ENCODE assay signal across 8 mouse cellular contexts in genomic region chr7:16399098-16399819, GRCm38 (mm10). TPM values are rescaled to one million over a fixed set of nuclear protein-coding genes. Genes with fewer than 3 reads are reported as not detected.
DNase-seq lines count a peak whose midpoint lies in the region; ATAC-seq and TF ChIP-seq lines count a peak whose summit lies in the region.

No protein-coding gene starts in this region.

- peak; percentile 93 for DNase-seq in CH12.LX (ENCODE audit: extremely low read depth)
- peak; percentile 95 for DNase-seq in c-Kit-positive CD71-positive TER-119-positive erythroid progenitor cells, embryonic 14.5 days (ENCODE audit: low spot score)
- DNase-seq in heart, postnatal 0 days (ENCODE audit: low spot score): peak; percentile 97
- peak; percentile 94 to 95 for DNase-seq in kidney, postnatal 36 days
- peak; percentile 93 for DNase-seq in liver, postnatal 0 days
- peak; percentile 90 for DNase-seq in telencephalon, adult 2 months (ENCODE audit: low read depth, low spot score)

- peak overlapping the region; percentile 99 for H3K9ac ChIP-seq in CH12.LX (ENCODE audit: insufficient read depth, low read depth)
- H3K9ac ChIP-seq in forebrain, embryonic 12.5 days: peak overlapping the region; percentile 100
- peak overlapping the region; percentile 99 for H3K9ac ChIP-seq in heart, postnatal 0 days (replicated peaks; ENCODE audit: low read depth, low read length)
- H3K9ac ChIP-seq in liver, postnatal 0 days (replicated peaks): peak overlapping the region; percentile 100
- H3K9ac ChIP-seq in neural tube, embryonic 13.5 days: peak overlapping the region; percentile 100

- peaks cover 0 to 12% of the 10 kb centered on the region in 2 experiments; a peak in 2 of 4 replicates for H3K4me1 ChIP-seq in CH12.LX (ENCODE audit: control insufficient read depth in 1 of 2, insufficient read depth in 2 of 2)
- H3K4me1 ChIP-seq in forebrain, embryonic 12.5 days: peaks cover 20% of the 10 kb centered on the region
- H3K4me1 ChIP-seq in heart, postnatal 0 days (ENCODE audit: control insufficient read depth, insufficient read depth): peaks cover 10% of the 10 kb centered on the region
- peaks cover 19% of the 10 kb centered on the region for H3K4me1 ChIP-seq in liver, postnatal 0 days (ENCODE audit: insufficient read depth)
- H3K4me1 ChIP-seq in neural tube, embryonic 13.5 days (replicated peaks): peaks cover 19% of the 10 kb centered on the region

- in situ Hi-C loops in CH12.LX (cut with MboI; ENCODE audit: low pct_ligation_motif_present, low pct_unique_long_range_greater_than_20kb, low sequenced_read_pairs): loop anchor here (5.0 kb wide), 2 partner anchors 33 to 68 kb away; no protein-coding TSS in a partner anchor

- peaks cover 2% of the 10 kb centered on the region for H3K27me3 ChIP-seq in CH12.LX (replicated peaks)
- H3K27me3 ChIP-seq in forebrain, embryonic 12.5 days: no peaks in the 10 kb centered on the region; the same call in none of the 2 replicates
- no peaks in the 10 kb centered on the region for H3K27me3 ChIP-seq in heart, postnatal 0 days (ENCODE audit: control insufficient read depth, insufficient read depth, low read length)
- no peaks in the 10 kb centered on the region for H3K27me3 ChIP-seq in liver, postnatal 0 days (ENCODE audit: insufficient read depth, low read length)
- no peaks in the 10 kb centered on the region for H3K27me3 ChIP-seq in neural tube, embryonic 13.5 days

- no peak for TF ChIP-seq RAD21 in CH12.LX (IDR thresholded peaks at IDR 0.05; ENCODE audit: low read depth, low read length)

- no peaks in the 10 kb centered on the region for H3K9me3 ChIP-seq in CH12.LX (replicated peaks; ENCODE audit: low read length)
- H3K9me3 ChIP-seq in forebrain, embryonic 12.5 days: no peaks in the 10 kb centered on the region
- no peaks in the 10 kb centered on the region for H3K9me3 ChIP-seq in heart, postnatal 0 days (replicated peaks; ENCODE audit: control insufficient read depth, low read length)
- H3K9me3 ChIP-seq in liver, postnatal 0 days (ENCODE audit: low read length): no peaks in the 10 kb centered on the region
- H3K9me3 ChIP-seq in neural tube, embryonic 13.5 days: no peaks in the 10 kb centered on the region

- peak; percentile 37 for TF ChIP-seq POLR2A in CH12.LX (IDR thresholded peaks at IDR 0.05; ENCODE audit: low read depth, low read length)

- TF ChIP-seq CTCF in CH12.LX (conservative IDR thresholded peaks at IDR 0.05 in 1 of 2, IDR thresholded peaks at IDR 0.05 in 1 of 2; ENCODE audit: low read depth in 2 of 2, low read length in 2 of 2): no peak
- TF ChIP-seq CTCF in heart, postnatal 0 days (IDR thresholded peaks at IDR 0.05; ENCODE audit: low read depth): no peak
- TF ChIP-seq CTCF in liver, postnatal 0 days (IDR thresholded peaks at IDR 0.05; ENCODE audit: low read depth): no peak

- H3K79me2 ChIP-seq in CH12.LX (replicated peaks; ENCODE audit: control insufficient read depth, extremely low read depth, insufficient read depth, poor library complexity, severe bottlenecking): peaks cover 25% of the 10 kb centered on the region

- peak; percentile 76 for ATAC-seq in forebrain, embryonic 12.5 days (ENCODE audit: low FRiP score)
- ATAC-seq in heart, postnatal 0 days (ENCODE audit: insufficient read depth, low read depth): peak; percentile 68
- peak; percentile 64 for ATAC-seq in liver, postnatal 0 days
- peak; percentile 85 for ATAC-seq in neural tube, embryonic 13.5 days (ENCODE audit: low read depth)

- peak overlapping the region; percentile 98 for H3K27ac ChIP-seq in CH12.LX (ENCODE audit: insufficient read depth, low read depth)
- peak overlapping the region; percentile 100 for H3K27ac ChIP-seq in forebrain, embryonic 12.5 days
- peak overlapping the region; percentile 100 for H3K27ac ChIP-seq in heart, postnatal 0 days (ENCODE audit: low read depth)
- peak overlapping the region; percentile 100 for H3K27ac ChIP-seq in liver, postnatal 0 days (ENCODE audit: low read depth)
- peak overlapping the region; percentile 100 for H3K27ac ChIP-seq in neural tube, embryonic 13.5 days (replicated peaks)

- H3K36me3 ChIP-seq in CH12.LX (replicated peaks in 1 of 2; ENCODE audit: control insufficient read depth in 1 of 2, insufficient read depth in 1 of 2, low read length in 1 of 2): peaks cover 0 to 2% of the 10 kb centered on the region in 2 experiments
- H3K36me3 ChIP-seq in forebrain, embryonic 12.5 days (replicated peaks): no peaks in the 10 kb centered on the region
- no peaks in the 10 kb centered on the region for H3K36me3 ChIP-seq in heart, postnatal 0 days (replicated peaks; ENCODE audit: control insufficient read depth, insufficient read depth, low read length)
- 0 out of 2 replicates have a peak, but pooled peaks cover 2% of the 10 kb centered on the region for H3K36me3 ChIP-seq in liver, postnatal 0 days (replicated peaks; ENCODE audit: insufficient read depth, low read length)
- H3K36me3 ChIP-seq in neural tube, embryonic 13.5 days: no peaks in the 10 kb centered on the region

- H3K4me2 ChIP-seq in CH12.LX (ENCODE audit: insufficient read depth, low read depth, poor library complexity, severe bottlenecking): peak overlapping the region; percentile 64
- H3K4me2 ChIP-seq in forebrain, embryonic 12.5 days: peak overlapping the region; percentile 80
- peak overlapping the region; percentile 94 for H3K4me2 ChIP-seq in heart, postnatal 0 days (ENCODE audit: low read depth, low read length)
- H3K4me2 ChIP-seq in liver, postnatal 0 days (ENCODE audit: low read depth, low read length): peak overlapping the region; percentile 86
- H3K4me2 ChIP-seq in neural tube, embryonic 13.5 days: peak overlapping the region; percentile 77

- 1% methylated on average over 31 of the region's 31 CpGs for WGBS in forebrain, embryonic 12.5 days
- WGBS in heart, postnatal 0 days: under 1% methylated on average over 31 of the region's 31 CpGs
- 1% methylated on average over 31 of the region's 31 CpGs for WGBS in liver, postnatal 0 days (ENCODE audit: insufficient replicate concordance)
- under 1% methylated on average over 31 of the region's 31 CpGs for WGBS in neural tube, embryonic 13.5 days

- dilution Hi-C loops in CH12.LX (cut with MboI; ENCODE audit: extremely low pct_ligation_motif_present, extremely low pct_unique_long_range_greater_than_20kb, low sequenced_read_pairs): no loop called here

- TF ChIP-seq EP300 in CH12.LX (IDR thresholded peaks at IDR 0.05; ENCODE audit: low read length): no peak
- TF ChIP-seq EP300 in heart, postnatal 0 days (IDR thresholded peaks at IDR 0.05; ENCODE audit: low read depth): no peak
- TF ChIP-seq EP300 in liver, postnatal 0 days (IDR thresholded peaks at IDR 0.05; ENCODE audit: low read depth): no peak; the same call in 1 of the 2 replicates

- peak overlapping the region; percentile 73 to 90 (median 87) for H3K4me3 ChIP-seq in CH12.LX (replicated peaks in 1 of 3; ENCODE audit: low read depth in 2 of 3, low read length in 2 of 3, poor library complexity in 1 of 3)
- H3K4me3 ChIP-seq in forebrain, embryonic 12.5 days (replicated peaks): peak overlapping the region; percentile 89
- peak overlapping the region; percentile 92 for H3K4me3 ChIP-seq in heart, postnatal 0 days (ENCODE audit: low read depth, low read length)
- H3K4me3 ChIP-seq in liver, postnatal 0 days (ENCODE audit: low read depth, low read length): peak overlapping the region; percentile 88
- H3K4me3 ChIP-seq in neural tube, embryonic 13.5 days: peak overlapping the region; percentile 93

TF ChIP-seq in CH12.LX, 34 proteins besides CTCF, POLR2A, EP300 and RAD21 (continues in another document):
- TF ChIP-seq ZC3H11A (IDR thresholded peaks at IDR 0.05; ENCODE audit: low read depth, low read length) (no peak), TBP (conservative IDR thresholded peaks at IDR 0.05; ENCODE audit: low read depth, low read length) (peak; percentile 67; the same call in 1 of the 2 replicates), GABPA (IDR thresholded peaks at IDR 0.05; ENCODE audit: insufficient replicate concordance, low read depth, low read length) (no peak), HCFC1 (IDR thresholded peaks at IDR 0.05; ENCODE audit: low read depth, low read length) (peak; percentile 14), MAFK (IDR thresholded peaks at IDR 0.05; ENCODE audit: insufficient replicate concordance, low read length) (no peak), JUN (IDR thresholded peaks at IDR 0.05; ENCODE audit: insufficient read depth, low read depth, low read length) (peak; percentile 68), ZMIZ1 (IDR thresholded peaks at IDR 0.05; ENCODE audit: low read depth, low read length) (no peak)

RNA-seq across cellular contexts. Expression of gene Zc3h4, which starts 1.5 kb away (rescaled TPM):
- total RNA-seq in CH12.LX (2012; rRNA removed): 26.8 and 30.4 TPM in 2 replicates
- 9.0 and 10.0 TPM in 2 replicates for total RNA-seq in CH12.LX (2014; rRNA removed)
- polyA plus RNA-seq in CH12.LX (2012; ENCODE audit: insufficient read length, low read depth): 34.0 and 44.2 TPM in 2 replicates
- polyA plus RNA-seq in forebrain, embryonic 12.5 days (2016; fragmentation: Nextera tagmentation; extraction: Ambion mirVana): 25.5 and 27.0 TPM in 2 replicates
- 16.5 and 16.9 TPM in 2 replicates for total RNA-seq in heart, postnatal 0 days (2014; rRNA removed; ENCODE audit: low replicate concordance)
- 4.4 and 5.0 TPM in 2 replicates for polyA plus RNA-seq in heart, postnatal 0 days (2015; fragmentation: Nextera tagmentation; extraction: Ambion mirVana)
- polyA plus RNA-seq in liver, postnatal 0 days (2015; fragmentation: Nextera tagmentation; extraction: Ambion mirVana): 4.7 and 5.2 TPM in 2 replicates
- 16.8 and 19.9 TPM in 2 replicates for polyA plus RNA-seq in neural tube, embryonic 13.5 days (2015; fragmentation: Nextera tagmentation; extraction: Ambion mirVana)

RNA-seq across cellular contexts. Expression of gene Sae1, which starts 11.7 kb away (rescaled TPM):
- 146 and 181 TPM in 2 replicates for total RNA-seq in CH12.LX (2012; rRNA removed)
- total RNA-seq in CH12.LX (2014; rRNA removed): 160 and 170 TPM in 2 replicates
- polyA plus RNA-seq in CH12.LX (2012; ENCODE audit: insufficient read length, low read depth): 271 and 298 TPM in 2 replicates
- polyA plus RNA-seq in forebrain, embryonic 12.5 days (2016; fragmentation: Nextera tagmentation; extraction: Ambion mirVana): 403 and 415 TPM in 2 replicates
- 41.7 and 61.2 TPM in 2 replicates for total RNA-seq in heart, postnatal 0 days (2014; rRNA removed; ENCODE audit: low replicate concordance)
- 101 and 102 TPM in 2 replicates for polyA plus RNA-seq in heart, postnatal 0 days (2015; fragmentation: Nextera tagmentation; extraction: Ambion mirVana)
- 48.3 and 51.9 TPM in 2 replicates for polyA plus RNA-seq in liver, postnatal 0 days (2015; fragmentation: Nextera tagmentation; extraction: Ambion mirVana)
- polyA plus RNA-seq in neural tube, embryonic 13.5 days (2015; fragmentation: Nextera tagmentation; extraction: Ambion mirVana): 264 and 281 TPM in 2 replicates

RNA-seq across cellular contexts. Expression of gene Tmem160, which starts 53.3 kb away (rescaled TPM):
- 89.1 and 97.8 TPM in 2 replicates for total RNA-seq in CH12.LX (2012; rRNA removed)
- 28.8 and 30.9 TPM in 2 replicates for total RNA-seq in CH12.LX (2014; rRNA removed)
- 48.9 and 54.4 TPM in 2 replicates for polyA plus RNA-seq in CH12.LX (2012; ENCODE audit: insufficient read length, low read depth)
- polyA plus RNA-seq in forebrain, embryonic 12.5 days (2016; fragmentation: Nextera tagmentation; extraction: Ambion mirVana): 42.4 and 53.1 TPM in 2 replicates
- 94.2 and 123 TPM in 2 replicates for total RNA-seq in heart, postnatal 0 days (2014; rRNA removed; ENCODE audit: low replicate concordance)
- 153 and 154 TPM in 2 replicates for polyA plus RNA-seq in heart, postnatal 0 days (2015; fragmentation: Nextera tagmentation; extraction: Ambion mirVana)
- 38.7 and 43.0 TPM in 2 replicates for polyA plus RNA-seq in liver, postnatal 0 days (2015; fragmentation: Nextera tagmentation; extraction: Ambion mirVana)
- 54.6 and 59.0 TPM in 2 replicates for polyA plus RNA-seq in neural tube, embryonic 13.5 days (2015; fragmentation: Nextera tagmentation; extraction: Ambion mirVana)

Comparison
In these comparisons a context has a peak if more than half of its experiments do, and no peak if none do; other contexts are left out.
1. Peak in every context shown above with its lines: DNase-seq, ATAC-seq, H3K4me3 ChIP-seq and H3K27ac ChIP-seq.